Mouse (Mus musculus) heart, embryonic 14.5 days (tissue): Measurements from ENCODE around the gene Adamts14. TPM values are rescaled to one million over a fixed set of nuclear protein-coding genes. Genes with fewer than 3 reads are reported as not detected.

ENCODE experiments used
- ATAC-seq: fragments of 200-750 bp; cut with Nextera tagmentation; 2 replicates; pipeline ENCODE4 v1.8.0; 2017; ENCODE audit warnings: low read depth, moderate TSS enrichment; ENCODE audit not compliant: insufficient number of reproducible peaks, insufficient read depth, low FRiP score
- H3K27ac ChIP-seq, 2 experiments: fragments of 200-500 bp in 1 of 2; fragments of 300-500 bp in 1 of 2; sonication (generic) in 1 of 2; replicated peaks in 1 of 2; 2 replicates each; pipeline ENCODE4 v1.5.1; 2012 to 2014; ENCODE audit warnings: low read depth in 2 of 2, low read length in 2 of 2, control low read depth in 1 of 2, mild to moderate bottlenecking in 1 of 2, mixed read lengths in 1 of 2; ENCODE audit not compliant: control insufficient read depth in 1 of 2, insufficient read depth in 1 of 2
- H3K27me3 ChIP-seq: fragments of 300-500 bp; sonication (generic); 2 replicates; pipeline ENCODE4 v1.6.1; 2014; ENCODE audit warnings: mild to moderate bottlenecking, low read length, control low read depth; ENCODE audit not compliant: control insufficient read depth, insufficient read depth
- H3K36me3 ChIP-seq: fragments of 300-500 bp; sonication (generic); 2 replicates; pipeline ENCODE4 v1.6.1; 2014; ENCODE audit warnings: mild to moderate bottlenecking, control low read depth, low read length, mixed read lengths; ENCODE audit not compliant: control insufficient read depth, insufficient read depth
- H3K4me1 ChIP-seq, 2 experiments: fragments of 200-500 bp in 1 of 2; fragments of 300-500 bp in 1 of 2; sonication (generic) in 1 of 2; 2 replicates each; pipeline ENCODE4 v1.6.1; 2012 to 2014; ENCODE audit warnings: low read length in 2 of 2, control low read depth in 1 of 2, mixed read lengths in 1 of 2; ENCODE audit not compliant: control insufficient read depth in 2 of 2, insufficient read depth in 2 of 2
- H3K4me2 ChIP-seq: fragments of 300-500 bp; sonication (generic); 2 replicates; pipeline ENCODE4 v1.6.1; 2014; ENCODE audit warnings: mild to moderate bottlenecking, low read length
- H3K4me3 ChIP-seq, 2 experiments: fragments of 200-500 bp in 1 of 2; fragments of 300-500 bp in 1 of 2; sonication (generic) in 1 of 2; 2 replicates each; pipeline ENCODE4 v1.5.1; 2012 to 2014; ENCODE audit warnings: low read length in 2 of 2, mild to moderate bottlenecking in 2 of 2, control low read depth in 1 of 2, low read depth in 1 of 2, moderate library complexity in 1 of 2; ENCODE audit not compliant: control insufficient read depth in 1 of 2, insufficient read depth in 1 of 2
- H3K9ac ChIP-seq: fragments of 300-500 bp; sonication (generic); 2 replicates; pipeline ENCODE4 v1.6.1; 2014; ENCODE audit warnings: mild to moderate bottlenecking, low read length
- H3K9me3 ChIP-seq: fragments of 300-500 bp; sonication (generic); 2 replicates; pipeline ENCODE4 v1.6.1; 2016; ENCODE audit warnings: low read length, control low read depth; ENCODE audit not compliant: control insufficient read depth
- WGBS: fragments of 180-500 bp; shearing (Covaris S2); extraction: QIAGEN DNeasy Blood & Tissue Kit; methylation state at CpG from one replicate; pipeline ENCODE4 v1.1.7; 2014; 5-methylcytosine and 5-hydroxymethylcytosine counted together
- polyA plus RNA-seq: library from polyadenylated mRNA; unstranded; fragments of >200 nt; fragmentation: Nextera tagmentation; extraction: Ambion mirVana; gene quantifications from 2 replicates; pipeline ENCODE4 v1.2.1, GENCODE M21; 2014

Adamts14 gene
- polyA plus RNA-seq, 1 experiment from 2014 or later = 1.1 TPM

GRCm38 (mm10) chr10:61179927-61180326 is 93.3 kb downstream of the Adamts14 start:
- Histone ChIP-seq H3K4me2 (no peak overlapping the region), H3K9me3 (no peaks in the 10 kb centered on the region), H3K4me3 (no peak overlapping the region), H3K9ac (no peak overlapping the region), H3K27ac (no peak overlapping the region), H3K4me1 (peaks cover 0 to 3% of the 10 kb centered on the region in 2 experiments; a peak in 1 of 4 replicates), H3K27me3 (peaks cover 11% of the 10 kb centered on the region), H3K36me3 (no peaks in the 10 kb centered on the region)
- ATAC-seq = no peak
- WGBS = 60% methylated on average over 6 of the region's 6 CpGs

- no peaks in the 10 kb centered on the region for H3K9me3 ChIP-seq
- H3K4me3 ChIP-seq = no peak overlapping the region
- ATAC-seq = no peak
- WGBS = 80% methylated on average over 8 of the region's 8 CpGs
- peaks cover 0 to 3% of the 10 kb centered on the region in 2 experiments; a peak in 1 of 4 replicates for H3K4me1 ChIP-seq
- no peak overlapping the region for H3K9ac ChIP-seq
- no peak overlapping the region for H3K4me2 ChIP-seq
- H3K27me3 ChIP-seq = peaks cover 21% of the 10 kb centered on the region
- no peaks in the 10 kb centered on the region for H3K36me3 ChIP-seq
- H3K27ac ChIP-seq = no peak overlapping the region
Measured at GRCm38 (mm10) chr10:61178687-61179086, 94.6 kb downstream of the Adamts14 start.

GRCm38 (mm10) chr10:61177751-61178150 is 95.5 kb downstream of the Adamts14 start:
- Histone ChIP-seq H3K36me3 (no peaks in the 10 kb centered on the region), H3K9me3 (no peaks in the 10 kb centered on the region), H3K27ac (no peak overlapping the region), H3K4me2 (no peak overlapping the region), H3K4me3 (no peak overlapping the region), H3K9ac (no peak overlapping the region), H3K4me1 (peaks cover 0 to 3% of the 10 kb centered on the region in 2 experiments; a peak in 1 of 4 replicates), H3K27me3 (peaks cover 21% of the 10 kb centered on the region)
- ATAC-seq = no peak
- WGBS = 71% methylated on average over 4 of the region's 4 CpGs

- Histone ChIP-seq H3K4me3 (no peak overlapping the region), H3K9ac (0 out of 2 replicates have a peak overlapping the region, but pooled peaks have one; percentile 25), H3K36me3 (no peaks in the 10 kb centered on the region), H3K4me1 (peaks cover 0 to 3% of the 10 kb centered on the region in 2 experiments; a peak in 1 of 4 replicates), H3K27ac (no peak overlapping the region), H3K27me3 (peaks cover 21% of the 10 kb centered on the region), H3K4me2 (peak overlapping the region; percentile 48), H3K9me3 (no peaks in the 10 kb centered on the region)
- 50% methylated on average over 7 of the region's 7 CpGs for WGBS
- no peak for ATAC-seq
Measured at GRCm38 (mm10) chr10:61176221-61176790, 96.9 kb downstream of the Adamts14 start.

GRCm38 (mm10) chr10:61175442-61176204 is 97.6 kb downstream of the Adamts14 start:
- no peaks in the 10 kb centered on the region for H3K9me3 ChIP-seq
- peaks cover 0 to 3% of the 10 kb centered on the region in 2 experiments; a peak in 1 of 4 replicates for H3K4me1 ChIP-seq
- H3K9ac ChIP-seq = peak overlapping the region; percentile 25; the same call in 1 of the 2 replicates
- ATAC-seq = no peak
- H3K36me3 ChIP-seq = no peaks in the 10 kb centered on the region
- no peak overlapping the region for H3K4me3 ChIP-seq
- 11% methylated on average over 24 of the region's 24 CpGs for WGBS
- peak overlapping the region; percentile 48 for H3K4me2 ChIP-seq
- H3K27me3 ChIP-seq = peaks cover 21% of the 10 kb centered on the region
- H3K27ac ChIP-seq = no peak overlapping the region

GRCm38 (mm10) chr10:61174711-61175441 is 98.4 kb downstream of the Adamts14 start:
- no peak overlapping the region for H3K4me3 ChIP-seq
- no peak overlapping the region for H3K9ac ChIP-seq
- H3K36me3 ChIP-seq = no peaks in the 10 kb centered on the region
- no peak overlapping the region for H3K4me2 ChIP-seq
- no peak for ATAC-seq
- 27% methylated on average over 13 of the region's 13 CpGs for WGBS
- H3K4me1 ChIP-seq = peaks cover 0 to 3% of the 10 kb centered on the region in 2 experiments; a peak in 1 of 4 replicates
- peaks cover 21% of the 10 kb centered on the region for H3K27me3 ChIP-seq
- H3K27ac ChIP-seq = no peak overlapping the region
- no peaks in the 10 kb centered on the region for H3K9me3 ChIP-seq

GRCm38 (mm10) chr10:61172496-61172895 is 100.7 kb downstream of the Adamts14 start:
- H3K27ac ChIP-seq = no peak overlapping the region
- peaks cover 0 to 3% of the 10 kb centered on the region in 2 experiments; a peak in 1 of 4 replicates for H3K4me1 ChIP-seq
- H3K27me3 ChIP-seq = peaks cover 21% of the 10 kb centered on the region
- no peak overlapping the region for H3K9ac ChIP-seq
- H3K36me3 ChIP-seq = no peaks in the 10 kb centered on the region
- ATAC-seq = no peak
- H3K9me3 ChIP-seq = no peaks in the 10 kb centered on the region
- 77% methylated on average over 4 of the region's 4 CpGs for WGBS
- H3K4me2 ChIP-seq = no peak overlapping the region
- H3K4me3 ChIP-seq = no peak overlapping the region
